Mouse (Mus musculus): Measurements from ENCODE around the gene Hist1h2af.

- no peak for TF ChIP-seq CTCF (IDR thresholded peaks at IDR 0.05; ENCODE audit: low read depth, low read length)
- no peak for TF ChIP-seq POLR2A (IDR thresholded peaks at IDR 0.05; ENCODE audit: insufficient read depth, low read length)
- TF ChIP-seq EP300 (IDR thresholded peaks at IDR 0.05; ENCODE audit: insufficient read depth, low read depth, low read length) = no peak
Measured at GRCm38 (mm10) chr13:23530181-23530900, 3.4 kb upstream of the Hist1h2af start.
